Mouse (Mus musculus) kidney, postnatal 0 days (tissue): ENCODE data around the gene Cadm2. TPM values are rescaled to one million over a fixed set of nuclear protein-coding genes. Genes with fewer than 3 reads are reported as not detected.

Experiments
- ATAC-seq: fragments of 200-750 bp; cut with Nextera tagmentation; replicated peaks from 2 replicates; pipeline ENCODE4 v1.8.0; 2017; ENCODE audit warnings: low read depth, moderate number of reproducible peaks, moderate TSS enrichment, moderate library complexity; ENCODE audit not compliant: low FRiP score
- DNase-seq: peaks from one replicate; pipeline ENCODE4 v3.0.0-alpha.2; 2016; ENCODE audit warnings: low spot score
- H3K27ac ChIP-seq: fragments of 300-500 bp; sonication (generic); 2 replicates; pipeline ENCODE4 v1.5.1; 2014; ENCODE audit warnings: mild to moderate bottlenecking
- H3K27me3 ChIP-seq: fragments of 300-500 bp; sonication (generic); 2 replicates; pipeline ENCODE4 v1.6.1; 2014; ENCODE audit warnings: low read length, mixed read lengths; ENCODE audit not compliant: insufficient read depth
- H3K36me3 ChIP-seq: fragments of 300-500 bp; sonication (generic); 2 replicates; pipeline ENCODE4 v1.6.1; 2014; ENCODE audit warnings: low read length, mixed read lengths; ENCODE audit not compliant: insufficient read depth
- H3K4me1 ChIP-seq: fragments of 300-500 bp; sonication (generic); replicated peaks from 2 replicates; pipeline ENCODE4 v1.6.1; 2014; ENCODE audit warnings: antibody characterized with exemption, low read length, mixed read lengths; ENCODE audit not compliant: insufficient read depth
- H3K4me2 ChIP-seq: fragments of 300-500 bp; sonication (generic); 2 replicates; pipeline ENCODE4 v1.6.1; 2014; ENCODE audit warnings: mild to moderate bottlenecking, low read length, moderate library complexity, mixed read lengths
- H3K4me3 ChIP-seq: fragments of 300-500 bp; sonication (generic); replicated peaks from 2 replicates; pipeline ENCODE4 v1.5.1; 2014; ENCODE audit warnings: low read depth, low read length
- H3K9ac ChIP-seq: fragments of 300-500 bp; sonication (generic); 2 replicates; pipeline ENCODE4 v1.6.1; 2014; ENCODE audit warnings: low read depth, low read length
- H3K9me3 ChIP-seq: fragments of 300-500 bp; sonication (generic); replicated peaks from 2 replicates; pipeline ENCODE4 v1.6.1; 2016; ENCODE audit warnings: low read length, inconsistent platforms, mixed read lengths
- CTCF ChIP-seq: IDR thresholded peaks from 2 replicates; pipeline ENCODE4 v1.5.1; 2016; ENCODE audit warnings: antibody characterized with exemption, low read depth, mild to moderate bottlenecking, moderate library complexity
- WGBS: fragments of 180-500 bp; shearing (Covaris S2); extraction: QIAGEN DNeasy Blood & Tissue Kit; methylation state at CpG from one replicate; pipeline ENCODE4 v1.1.7; 2014; 5-methylcytosine and 5-hydroxymethylcytosine counted together
- polyA plus RNA-seq: library from polyadenylated mRNA; unstranded; fragments of >200 nt; fragmentation: Nextera tagmentation; extraction: Ambion mirVana; gene quantifications from 2 replicates; pipeline ENCODE4 v1.2.1, GENCODE M21; 2015

The Cadm2 gene
- polyA plus RNA-seq, 1 experiment from 2014 or later = 0.11 TPM

DNA sequence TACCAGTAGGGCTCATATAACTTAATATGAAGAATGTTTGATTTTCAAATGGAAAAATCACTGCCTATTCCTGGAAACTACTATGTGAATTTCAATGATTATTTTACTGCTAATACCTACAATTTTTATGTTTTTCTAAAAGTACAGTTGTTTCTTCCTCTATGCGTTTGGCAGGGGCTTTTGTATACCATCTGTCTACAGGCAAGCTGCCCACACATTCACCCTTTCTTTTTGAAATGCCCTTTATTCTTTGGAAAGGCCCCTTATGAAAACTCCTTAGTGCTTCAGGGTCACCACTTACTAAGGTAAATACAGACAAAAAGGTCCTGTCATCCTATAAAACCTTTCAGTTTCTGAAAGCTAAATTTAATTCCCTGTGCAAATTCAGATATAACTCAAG is 195.3 kb downstream of the Cadm2 start:
- no peaks in the 10 kb centered on the region for H3K27me3 ChIP-seq
- TF ChIP-seq CTCF = no peak
- H3K4me1 ChIP-seq = no peaks in the 10 kb centered on the region
- WGBS = 50% methylated on average over 1 of the region's 1 CpGs
- H3K4me3 ChIP-seq = no peak overlapping the region
- ATAC-seq = no peak
- H3K36me3 ChIP-seq = no peaks in the 10 kb centered on the region
- no peak overlapping the region for H3K4me2 ChIP-seq
- DNase-seq = no peak
- no peaks in the 10 kb centered on the region for H3K9me3 ChIP-seq
- no peak overlapping the region for H3K27ac ChIP-seq
- H3K9ac ChIP-seq = no peak overlapping the region

DNA sequence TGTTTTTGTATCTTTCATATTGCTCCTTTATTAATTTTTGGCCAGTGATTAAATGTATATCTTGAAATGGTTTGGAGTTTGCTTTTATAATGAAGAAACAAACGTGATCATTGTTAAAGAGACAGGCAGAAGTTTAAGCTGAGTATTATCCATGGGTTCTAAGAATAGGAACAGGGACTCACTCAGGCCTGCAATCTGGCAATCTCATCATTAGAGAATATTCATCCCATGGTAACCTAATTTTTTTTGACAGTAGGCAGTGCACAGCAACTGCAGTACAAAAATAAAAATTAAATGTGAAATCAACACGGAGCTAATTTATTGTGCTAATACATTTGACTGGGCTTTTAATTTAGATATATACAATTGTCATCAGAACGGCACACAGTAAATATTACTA is 209.8 kb downstream of the Cadm2 start:
- no peak for ATAC-seq
- Histone ChIP-seq H3K27me3 (no peaks in the 10 kb centered on the region), H3K27ac (no peak overlapping the region), H3K36me3 (no peaks in the 10 kb centered on the region), H3K4me3 (no peak overlapping the region), H3K9me3 (no peaks in the 10 kb centered on the region), H3K9ac (no peak overlapping the region), H3K4me2 (no peak overlapping the region), H3K4me1 (no peaks in the 10 kb centered on the region)
- 66% methylated on average over 3 of the region's 3 CpGs for WGBS
- no peak for TF ChIP-seq CTCF
- DNase-seq = no peak

GRCm38 (mm10) chr16:67410482-67410881 is 210.2 kb downstream of the Cadm2 start:
- H3K27ac ChIP-seq = no peak overlapping the region
- H3K27me3 ChIP-seq = no peaks in the 10 kb centered on the region
- H3K36me3 ChIP-seq = no peaks in the 10 kb centered on the region
- ATAC-seq (no peak), DNase-seq (no peak)
- no peaks in the 10 kb centered on the region for H3K4me1 ChIP-seq
- WGBS = 69% methylated on average over 2 of the region's 2 CpGs
- H3K9ac ChIP-seq = no peak overlapping the region
- no peak overlapping the region for H3K4me3 ChIP-seq
- TF ChIP-seq CTCF = no peak
- no peak overlapping the region for H3K4me2 ChIP-seq
- no peaks in the 10 kb centered on the region for H3K9me3 ChIP-seq

GRCm38 (mm10) chr16:67367745-67368144 is 253.0 kb downstream of the Cadm2 start:
- Histone ChIP-seq H3K4me1 (no peaks in the 10 kb centered on the region), H3K9ac (no peak overlapping the region), H3K9me3 (no peaks in the 10 kb centered on the region), H3K4me3 (no peak overlapping the region), H3K4me2 (no peak overlapping the region), H3K27ac (no peak overlapping the region), H3K27me3 (no peaks in the 10 kb centered on the region), H3K36me3 (no peaks in the 10 kb centered on the region)
- ATAC-seq (no peak), DNase-seq (no peak)
- TF ChIP-seq CTCF = no peak
- 64% methylated on average over 2 of the region's 2 CpGs for whole genome bisulfite sequencing

GRCm38 (mm10) chr16:67348011-67348410 is 272.7 kb downstream of the Cadm2 start:
- H3K36me3 ChIP-seq = no peaks in the 10 kb centered on the region
- H3K9ac ChIP-seq = no peak overlapping the region
- no peak overlapping the region for H3K4me3 ChIP-seq
- no peaks in the 10 kb centered on the region for H3K27me3 ChIP-seq
- H3K27ac ChIP-seq = no peak overlapping the region
- 85% methylated on average over 5 of the region's 5 CpGs for WGBS
- ATAC-seq = no peak
- no peak for TF ChIP-seq CTCF
- no peak for DNase-seq
- no peaks in the 10 kb centered on the region for H3K4me1 ChIP-seq
- H3K4me2 ChIP-seq = no peak overlapping the region
- no peaks in the 10 kb centered on the region for H3K9me3 ChIP-seq

DNA sequence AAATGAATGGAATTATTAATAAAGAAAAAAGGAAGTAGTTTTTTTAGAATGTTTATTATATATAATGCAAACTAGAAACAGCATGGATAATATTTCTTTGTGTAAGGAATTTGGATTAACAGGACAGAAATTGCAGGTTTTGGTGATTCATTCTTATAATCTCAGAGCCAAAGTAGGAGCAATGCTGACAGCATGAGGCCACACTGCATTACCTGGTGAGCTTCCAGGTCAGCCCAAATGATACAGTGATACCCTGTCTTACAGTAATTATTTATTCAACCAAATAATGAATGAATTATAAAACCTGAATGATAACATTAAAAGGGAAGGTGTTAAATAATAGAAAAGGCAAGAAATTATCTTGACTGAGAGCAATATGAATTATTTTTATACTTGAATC is 273.1 kb downstream of the Cadm2 start:
- Histone ChIP-seq H3K9ac (no peak overlapping the region), H3K4me3 (no peak overlapping the region), H3K4me1 (no peaks in the 10 kb centered on the region), H3K4me2 (no peak overlapping the region), H3K9me3 (no peaks in the 10 kb centered on the region), H3K36me3 (no peaks in the 10 kb centered on the region), H3K27me3 (no peaks in the 10 kb centered on the region), H3K27ac (no peak overlapping the region)
- TF ChIP-seq CTCF = no peak
- no peak for ATAC-seq
- DNase-seq = no peak

DNA sequence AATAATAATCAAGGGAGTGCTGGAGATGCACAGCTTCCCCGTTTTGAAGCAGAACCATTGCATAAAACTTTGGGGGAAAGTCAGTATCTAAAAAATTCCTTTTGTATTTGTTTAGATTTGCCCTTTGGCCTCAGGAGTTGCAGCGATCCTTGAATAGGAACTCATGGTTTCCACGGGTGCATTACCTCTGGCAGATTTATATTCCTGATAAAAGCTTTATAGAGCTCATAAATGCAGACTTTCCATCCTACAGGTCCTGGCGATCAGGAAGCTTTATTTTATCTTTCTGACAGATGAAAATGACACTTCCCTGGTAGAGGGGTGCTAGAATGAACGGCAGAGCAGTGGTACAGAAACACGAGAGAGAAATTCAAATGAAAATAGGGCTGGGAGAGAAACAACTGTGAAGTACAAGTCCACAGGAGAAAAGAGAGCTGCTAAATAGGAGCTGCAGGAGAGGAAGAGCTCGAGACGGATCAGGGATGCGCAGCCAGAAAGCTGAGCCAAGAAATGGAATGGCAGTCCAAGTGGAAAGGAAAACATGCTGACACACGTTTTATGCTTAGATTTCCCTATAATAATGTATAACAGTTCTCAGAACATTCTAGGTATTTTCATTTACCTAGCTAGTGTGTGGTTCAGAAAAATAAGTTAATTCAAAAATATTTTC is 274.0 kb downstream of the Cadm2 start:
- DNase-seq (no peak), ATAC-seq (no peak)
- H3K4me3 ChIP-seq = no peak overlapping the region
- no peaks in the 10 kb centered on the region for H3K4me1 ChIP-seq
- H3K36me3 ChIP-seq = no peaks in the 10 kb centered on the region
- no peak for TF ChIP-seq CTCF
- H3K4me2 ChIP-seq = no peak overlapping the region
- H3K27me3 ChIP-seq = no peaks in the 10 kb centered on the region
- WGBS = 13% methylated on average over 10 of the region's 10 CpGs
- no peak overlapping the region for H3K27ac ChIP-seq
- H3K9me3 ChIP-seq = no peaks in the 10 kb centered on the region
- H3K9ac ChIP-seq = no peak overlapping the region
